Mouse (Mus musculus) liver, adult 2 months (tissue): ENCODE measurements at regions not wholly inside any gene's neighbourhood (a gene's known extent, or its start where the extent isn't known, plus 50 kb on each side); places are given as distances from the start of the nearest gene placed in this dataset.

Experiments
- DNase-seq: peaks from one replicate; pipeline ENCODE4 v3.0.0-alpha.2; 2011; ENCODE audit warnings: low read depth, low spot score; ENCODE audit errors: extremely low read depth
- H3K27ac ChIP-seq: fragments of 200-500 bp; replicated peaks from 2 replicates; pipeline ENCODE4 v1.5.1; 2012; ENCODE audit warnings: low read depth, mild to moderate bottlenecking, control low read depth, inconsistent platforms, low read length; ENCODE audit not compliant: insufficient read depth
- H3K27me3 ChIP-seq: fragments of 200-500 bp; 2 replicates; pipeline ENCODE4 v1.6.1; 2012; ENCODE audit warnings: mild to moderate bottlenecking, moderate library complexity, low read length, inconsistent platforms; ENCODE audit not compliant: control insufficient read depth, insufficient read depth
- H3K36me3 ChIP-seq: fragments of 200-500 bp; 2 replicates; pipeline ENCODE4 v1.6.1; 2012; ENCODE audit warnings: low read length, inconsistent platforms; ENCODE audit not compliant: control insufficient read depth, insufficient read depth
- H3K4me1 ChIP-seq: fragments of 200-500 bp; 2 replicates; pipeline ENCODE4 v1.6.1; 2011; ENCODE audit warnings: low read length; ENCODE audit not compliant: control insufficient read depth, insufficient read depth
- H3K4me3 ChIP-seq: fragments of 200-500 bp; 2 replicates; pipeline ENCODE4 v1.5.1; 2011; ENCODE audit warnings: low read depth, mild to moderate bottlenecking, control low read depth, low read length, moderate library complexity; ENCODE audit not compliant: insufficient read depth
- H3K79me2 ChIP-seq: fragments of 200-500 bp; 2 replicates; pipeline ENCODE4 v1.6.1; 2012; ENCODE audit warnings: inconsistent platforms, mild to moderate bottlenecking, low read length, moderate library complexity; ENCODE audit not compliant: control insufficient read depth, insufficient read depth
- H3K9ac ChIP-seq: fragments of 200-500 bp; 2 replicates; pipeline ENCODE4 v1.6.1; 2012; ENCODE audit warnings: low read depth, mild to moderate bottlenecking, control low read depth, inconsistent platforms, low read length
- CTCF ChIP-seq: fragments of 200-500 bp; IDR thresholded peaks from 2 replicates; pipeline ENCODE4 v1.5.1; 2011; ENCODE audit warnings: low read depth, low read length, control low read depth
- POLR2A ChIP-seq: fragments of 200-500 bp; IDR thresholded peaks from 2 replicates; pipeline ENCODE4 v1.6.1; 2011; ENCODE audit warnings: low read length, control low read depth; ENCODE audit not compliant: insufficient read depth; ENCODE audit errors: extremely low read depth
- WGBS: fragments of 180-500 bp; shearing (Covaris S2); methylation state at CpG from one replicate; pipeline ENCODE4 v1.1.7; 2018; 5-methylcytosine and 5-hydroxymethylcytosine counted together

- H3K4me1 ChIP-seq, result no peaks in the 10 kb centered on the region
Observed at GRCm38 (mm10) chr13:110990677-110991076, 264.1 kb upstream of the Actbl2 start.

DNA sequence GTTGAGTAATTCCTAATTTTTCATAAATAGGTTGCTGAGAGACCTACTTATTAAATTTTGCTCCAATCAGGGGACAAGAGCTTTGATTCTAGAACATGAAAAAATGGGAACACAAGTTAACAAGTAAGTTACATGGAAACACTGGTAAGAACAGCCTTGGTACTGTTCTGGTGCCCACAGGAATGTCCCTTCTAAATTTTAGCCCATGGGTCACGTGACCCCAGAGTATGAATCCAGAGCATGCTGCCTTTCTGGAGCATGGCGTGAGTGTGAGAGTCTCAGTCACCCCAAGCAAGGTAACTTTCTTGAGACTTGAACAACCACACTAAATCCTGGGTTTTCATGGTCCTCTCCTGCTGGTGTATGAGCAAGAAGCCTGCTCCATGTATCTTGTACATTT lies 263.7 kb upstream of the Actbl2 start:
- no peak for TF ChIP-seq POLR2A
- no peak for TF ChIP-seq CTCF
- H3K36me3 ChIP-seq, result no peaks in the 10 kb centered on the region
- no peaks in the 10 kb centered on the region; the same call in 1 of the 2 replicates for H3K27me3 ChIP-seq
- no peak overlapping the region for H3K27ac ChIP-seq
- H3K4me1 ChIP-seq, result no peaks in the 10 kb centered on the region
- WGBS, result 92% methylated on average over 2 of the region's 2 CpGs
- no peak overlapping the region for H3K4me3 ChIP-seq
- H3K79me2 ChIP-seq, result no peaks in the 10 kb centered on the region
- H3K9ac ChIP-seq, result no peak overlapping the region
- no peak for DNase-seq

More at GRCm38 (mm10) chr13:110990677-110991076, 264.1 kb upstream of the Actbl2 start:
- no peaks in the 10 kb centered on the region; the same call in 1 of the 2 replicates for H3K27me3 ChIP-seq
- TF ChIP-seq CTCF (no peak), POLR2A (no peak)
- no peak overlapping the region for H3K4me3 ChIP-seq
- no peak overlapping the region for H3K27ac ChIP-seq
- H3K36me3 ChIP-seq, result no peaks in the 10 kb centered on the region
- H3K9ac ChIP-seq, result no peak overlapping the region
- no peaks in the 10 kb centered on the region for H3K79me2 ChIP-seq
- no peak for DNase-seq
- 93% methylated on average over 2 of the region's 2 CpGs for WGBS

DNA sequence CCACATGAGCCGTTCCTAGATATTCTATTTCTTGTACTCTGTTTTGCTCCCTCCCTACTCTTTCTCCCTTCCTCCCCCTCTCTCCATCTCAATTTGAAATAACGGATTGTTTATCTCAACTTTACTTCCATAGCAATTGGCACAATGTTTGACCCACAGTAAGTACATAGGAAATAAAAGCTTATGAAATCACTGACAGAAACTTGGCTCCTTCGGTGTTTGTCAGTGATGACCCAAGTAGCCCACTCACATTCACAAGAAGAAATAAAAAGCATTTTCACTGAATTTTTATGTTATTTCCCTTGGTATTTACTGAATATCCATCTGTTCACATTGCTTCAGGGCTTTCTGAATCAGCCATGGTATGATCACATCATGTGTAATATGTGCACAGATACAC lies 260.2 kb upstream of the Actbl2 start:
- Histone ChIP-seq H3K4me1 (no peaks in the 10 kb centered on the region), H3K27ac (no peak overlapping the region), H3K79me2 (no peaks in the 10 kb centered on the region), H3K36me3 (no peaks in the 10 kb centered on the region), H3K4me3 (no peak overlapping the region), H3K27me3 (no peaks in the 10 kb centered on the region; the same call in 1 of the 2 replicates), H3K9ac (no peak overlapping the region)
- DNase-seq, result no peak
- no peak for TF ChIP-seq POLR2A
- TF ChIP-seq CTCF, result no peak
- WGBS, result 85% methylated on average over 3 of the region's 3 CpGs

DNA sequence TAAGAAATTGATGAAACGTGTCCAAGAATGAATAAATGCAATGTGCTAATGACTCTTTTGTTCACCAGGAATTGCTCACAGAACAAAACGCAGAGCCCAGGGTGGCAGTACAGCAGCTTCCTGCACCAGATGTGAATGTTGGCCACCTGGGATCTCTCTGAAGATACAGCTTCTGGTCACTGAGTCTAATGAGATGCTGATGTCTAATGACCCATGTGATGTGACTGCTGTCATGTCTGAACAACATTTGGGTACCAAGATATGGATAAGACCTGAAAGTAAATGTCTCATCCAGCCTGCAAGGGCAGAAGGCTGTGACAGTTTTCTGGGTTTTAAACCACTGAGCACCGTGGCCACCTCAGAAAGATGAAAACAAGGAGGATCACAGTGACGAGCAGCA lies 252.1 kb upstream of the Actbl2 start:
- TF ChIP-seq CTCF (no peak), POLR2A (no peak)
- no peak for DNase-seq
- no peak overlapping the region for H3K4me3 ChIP-seq
- no peak overlapping the region for H3K9ac ChIP-seq
- no peak overlapping the region for H3K27ac ChIP-seq
- H3K36me3 ChIP-seq, result no peaks in the 10 kb centered on the region
- WGBS, result 79% methylated on average over 4 of the region's 4 CpGs
- no peaks in the 10 kb centered on the region for H3K79me2 ChIP-seq
- no peaks in the 10 kb centered on the region for H3K27me3 ChIP-seq
- H3K4me1 ChIP-seq, result no peaks in the 10 kb centered on the region

GRCm38 (mm10) chr13:111014142-111014541 lies 240.7 kb upstream of the Actbl2 start:
- Histone ChIP-seq H3K79me2 (no peaks in the 10 kb centered on the region), H3K27me3 (no peaks in the 10 kb centered on the region), H3K27ac (no peak overlapping the region), H3K36me3 (no peaks in the 10 kb centered on the region), H3K4me1 (no peaks in the 10 kb centered on the region), H3K4me3 (no peak overlapping the region), H3K9ac (no peak overlapping the region)
- TF ChIP-seq POLR2A (no peak), CTCF (no peak)
- WGBS, result 85% methylated on average over 4 of the region's 4 CpGs
- no peak for DNase-seq

- H3K27ac ChIP-seq, result no peak overlapping the region
- no peak for DNase-seq
- no peak overlapping the region for H3K9ac ChIP-seq
- H3K4me1 ChIP-seq, result no peaks in the 10 kb centered on the region
- H3K27me3 ChIP-seq, result no peaks in the 10 kb centered on the region
- no peaks in the 10 kb centered on the region for H3K79me2 ChIP-seq
- TF ChIP-seq CTCF, result no peak
- no peak for TF ChIP-seq POLR2A
- H3K4me3 ChIP-seq, result no peak overlapping the region
- no peaks in the 10 kb centered on the region for H3K36me3 ChIP-seq
- 58% methylated on average over 2 of the region's 2 CpGs for WGBS
Observed at GRCm38 (mm10) chr13:111030111-111030510, 224.7 kb upstream of the Actbl2 start.
